Mouse (Mus musculus) ovary, postnatal 36 days (tissue): ENCODE measurements around the gene Gm128.

Experiments
- DNase-seq: peaks from one replicate; pipeline ENCODE4 v3.0.0; 2022; ENCODE audit warnings: low spot score, mixed read lengths

Gene Gm128

DNA sequence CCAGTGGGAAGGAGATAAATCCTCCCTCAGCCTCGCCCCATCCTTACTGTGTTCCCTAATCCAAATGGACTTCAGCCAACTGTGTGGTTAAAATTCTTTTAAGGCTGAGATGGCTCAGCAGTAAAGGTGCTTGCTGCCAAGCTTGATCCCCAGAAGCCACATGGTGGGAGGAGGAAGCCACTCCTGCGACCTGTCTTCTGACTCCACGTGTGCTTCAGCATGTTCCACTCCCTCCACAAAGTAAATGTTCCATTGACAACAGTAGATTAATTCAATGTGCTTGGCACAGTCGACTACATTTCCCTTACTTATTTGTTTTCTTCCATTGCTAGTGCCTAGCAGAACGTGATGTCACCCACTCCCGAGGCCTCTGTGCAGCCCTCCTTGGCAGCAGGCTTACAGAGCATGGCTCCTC is 46.7 kb downstream of the Gm128 start:
- DNase-seq = no peak
